Mouse (Mus musculus): ENCODE measurements around the gene Gm12394. TPM values are rescaled to one million over a fixed set of nuclear protein-coding genes. Genes with fewer than 3 reads are reported as not detected.

The Gm12394 gene
- polyA plus RNA-seq, 1 experiment from 2014 or later = 0.10 TPM

DNA sequence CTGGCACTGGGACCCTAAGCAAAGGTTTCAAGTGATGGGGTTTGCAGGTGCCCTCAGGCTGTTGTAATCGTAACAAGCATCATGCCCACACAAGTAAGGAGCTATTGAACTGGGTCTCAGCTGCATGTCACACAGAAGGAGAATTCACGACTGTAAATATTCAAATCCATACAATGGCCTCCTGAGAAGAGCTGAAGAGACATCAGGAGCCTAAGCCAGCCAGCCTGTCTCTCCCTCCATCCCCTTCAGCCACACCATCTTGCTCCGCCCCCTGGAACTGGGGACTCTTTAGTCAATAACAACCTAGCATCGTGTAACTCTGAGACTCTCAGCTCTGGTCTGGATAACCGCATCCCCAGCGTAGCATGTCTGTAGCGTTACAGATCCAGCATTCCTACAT lies 34.6 kb upstream of the Gm12394 start:
- 69% methylated on average over 7 of the region's 7 CpGs for WGBS
- Histone ChIP-seq H3K9ac (ENCODE audit: low read length) (no peak overlapping the region), H3K36me3 (ENCODE audit: control insufficient read depth, insufficient read depth, low read length) (no peaks in the 10 kb centered on the region), H3K27ac (ENCODE audit: low read depth, low read length) (no peak overlapping the region), H3K4me3 (ENCODE audit: low read depth, low read length) (no peak overlapping the region), H3K27me3 (replicated peaks; ENCODE audit: control insufficient read depth, insufficient read depth, low read length) (no peaks in the 10 kb centered on the region), H3K4me1 (ENCODE audit: control insufficient read depth, insufficient read depth, low read length) (peaks cover 5% of the 10 kb centered on the region; the same call in 1 of the 2 replicates), H3K4me2 (ENCODE audit: low read length) (no peak overlapping the region), H3K9me3 (replicated peaks; ENCODE audit: control insufficient read depth, low read length) (no peaks in the 10 kb centered on the region)
- ATAC-seq = no peak
- no peak for DNase-seq (ENCODE audit: low spot score)

DNA sequence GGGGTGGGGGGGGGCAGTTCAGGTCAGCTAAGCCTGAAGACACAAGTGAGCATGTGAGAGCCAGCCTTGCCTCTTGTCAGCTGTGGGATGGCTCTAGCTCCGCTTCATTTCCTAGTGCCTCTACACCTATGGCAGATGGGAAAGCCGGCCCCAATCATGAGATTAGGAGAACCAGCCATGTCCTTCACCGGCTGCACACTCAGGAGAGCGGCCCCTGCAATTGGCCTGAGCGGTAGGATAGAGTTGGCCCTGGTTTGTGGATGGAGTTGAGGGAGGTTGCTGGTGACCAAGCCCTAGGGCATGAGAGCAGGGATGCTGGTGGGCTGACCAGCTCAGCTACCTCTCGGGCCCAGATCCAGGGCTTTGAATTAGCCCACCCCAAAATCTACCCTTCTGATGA lies 32.2 kb upstream of the Gm12394 start:
- no peak overlapping the region for H3K9ac ChIP-seq (ENCODE audit: low read length)
- ATAC-seq (no peak), DNase-seq (ENCODE audit: low spot score) (no peak)
- no peaks in the 10 kb centered on the region for H3K27me3 ChIP-seq (replicated peaks; ENCODE audit: control insufficient read depth, insufficient read depth, low read length)
- 94% methylated on average over 6 of the region's 6 CpGs for WGBS
- no peaks in the 10 kb centered on the region for H3K9me3 ChIP-seq (replicated peaks; ENCODE audit: control insufficient read depth, low read length)
- no peak overlapping the region for H3K4me2 ChIP-seq (ENCODE audit: low read length)
- no peaks in the 10 kb centered on the region for H3K4me1 ChIP-seq (ENCODE audit: control insufficient read depth, insufficient read depth, low read length)
- no peaks in the 10 kb centered on the region for H3K36me3 ChIP-seq (ENCODE audit: control insufficient read depth, insufficient read depth, low read length)
- no peak overlapping the region for H3K27ac ChIP-seq (ENCODE audit: low read depth, low read length)
- H3K4me3 ChIP-seq (ENCODE audit: low read depth, low read length) = no peak overlapping the region

DNA sequence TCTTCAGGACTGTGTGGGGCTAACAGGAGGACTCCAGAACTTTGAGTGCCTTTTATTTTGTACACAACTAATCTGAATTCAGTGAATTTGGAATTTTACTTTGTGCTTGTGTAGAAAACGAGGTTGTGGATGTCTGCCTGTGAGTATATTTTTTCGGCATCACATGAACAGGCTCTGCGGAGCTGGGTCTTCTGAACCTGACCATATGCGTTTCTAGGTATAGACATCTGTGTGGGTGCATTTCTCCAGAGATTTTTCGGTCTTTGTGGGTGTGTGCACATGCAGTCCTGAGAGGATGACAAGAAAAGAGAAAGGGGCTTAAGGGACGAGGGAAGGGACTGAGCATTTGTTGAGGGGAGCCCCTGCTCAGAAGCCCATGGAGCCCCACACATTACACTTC lies 30.4 kb upstream of the Gm12394 start:
- Histone ChIP-seq H3K27ac (ENCODE audit: low read depth, low read length) (no peak overlapping the region), H3K4me3 (ENCODE audit: low read depth, low read length) (no peak overlapping the region), H3K4me1 (ENCODE audit: control insufficient read depth, insufficient read depth, low read length) (no peaks in the 10 kb centered on the region), H3K9me3 (replicated peaks; ENCODE audit: control insufficient read depth, low read length) (no peaks in the 10 kb centered on the region), H3K9ac (ENCODE audit: low read length) (no peak overlapping the region), H3K36me3 (ENCODE audit: control insufficient read depth, insufficient read depth, low read length) (no peaks in the 10 kb centered on the region), H3K4me2 (ENCODE audit: low read length) (no peak overlapping the region), H3K27me3 (replicated peaks; ENCODE audit: control insufficient read depth, insufficient read depth, low read length) (no peaks in the 10 kb centered on the region)
- no peak for ATAC-seq
- 91% methylated on average over 6 of the region's 6 CpGs for WGBS
- DNase-seq (ENCODE audit: low spot score) = no peak

DNA sequence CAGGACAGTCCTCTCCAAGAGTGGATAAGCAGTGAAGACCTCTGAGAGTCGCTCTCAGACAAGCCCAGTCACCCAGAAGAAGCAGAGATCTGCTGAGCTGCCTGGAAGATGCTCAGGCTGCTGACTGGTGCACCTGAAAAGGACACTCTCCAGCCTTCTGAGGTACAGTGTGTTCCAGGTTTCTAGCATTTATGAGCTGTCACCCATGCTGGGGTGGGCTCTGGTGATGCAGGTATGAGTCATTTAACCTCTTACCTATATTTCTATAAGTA lies 24.0 kb upstream of the Gm12394 start:
- DNase-seq (ENCODE audit: low spot score) = no peak
- no peaks in the 10 kb centered on the region for H3K27me3 ChIP-seq (replicated peaks; ENCODE audit: control insufficient read depth, insufficient read depth, low read length)
- no peak overlapping the region for H3K27ac ChIP-seq (ENCODE audit: low read depth, low read length)
- WGBS = 15% methylated on average over 1 of the region's 1 CpGs
- no peak overlapping the region for H3K4me2 ChIP-seq (ENCODE audit: low read length)
- H3K36me3 ChIP-seq (ENCODE audit: control insufficient read depth, insufficient read depth, low read length) = no peaks in the 10 kb centered on the region
- ATAC-seq = no peak
- H3K9ac ChIP-seq (ENCODE audit: low read length) = no peak overlapping the region
- H3K9me3 ChIP-seq (replicated peaks; ENCODE audit: control insufficient read depth, low read length) = no peaks in the 10 kb centered on the region
- no peak overlapping the region for H3K4me3 ChIP-seq (ENCODE audit: low read depth, low read length)
- no peaks in the 10 kb centered on the region for H3K4me1 ChIP-seq (ENCODE audit: control insufficient read depth, insufficient read depth, low read length)

DNA sequence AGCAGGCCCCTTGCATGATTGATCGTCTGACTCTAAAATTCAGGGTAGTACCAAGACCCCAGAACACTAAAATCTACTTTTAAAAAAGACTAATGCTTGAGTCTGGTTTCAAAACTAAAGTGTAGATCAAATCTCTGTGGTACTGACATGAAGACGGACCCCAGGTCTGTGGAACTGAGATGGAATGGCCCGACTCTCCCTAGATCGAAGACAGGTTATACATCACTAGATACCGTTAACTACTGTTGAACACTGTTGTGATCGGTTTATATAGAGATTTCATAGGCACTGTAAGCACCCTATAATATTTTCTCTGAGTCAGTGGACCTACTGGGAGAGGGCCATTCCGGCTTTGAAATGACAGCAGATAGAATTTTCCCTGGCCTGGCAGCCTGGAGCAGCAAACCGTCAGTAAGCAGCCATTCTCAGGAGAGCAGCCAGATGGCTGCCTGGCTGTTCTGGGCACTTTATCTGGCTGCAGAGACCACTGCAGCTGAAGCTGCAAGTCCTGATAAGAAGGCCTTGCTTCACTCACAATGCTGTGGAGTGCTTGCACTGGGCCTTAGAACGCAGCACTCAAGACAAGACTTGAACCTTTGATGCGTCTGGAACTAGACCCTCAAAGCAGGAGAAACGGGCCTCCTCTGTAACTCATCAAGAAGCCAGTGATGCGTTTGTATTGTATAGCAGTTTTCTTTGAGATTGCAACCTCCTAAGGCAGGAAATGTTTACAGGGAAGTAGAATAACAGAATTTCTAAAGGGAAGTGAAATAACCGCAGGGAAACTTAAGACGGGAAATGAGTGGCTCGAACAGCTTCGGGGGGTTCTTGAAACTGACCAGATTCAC lies 23.5 kb upstream of the Gm12394 start:
- 88% methylated on average over 16 of the region's 16 CpGs for WGBS
- no peaks in the 10 kb centered on the region for H3K36me3 ChIP-seq (ENCODE audit: control insufficient read depth, insufficient read depth, low read length)
- H3K9me3 ChIP-seq (replicated peaks; ENCODE audit: control insufficient read depth, low read length) = no peaks in the 10 kb centered on the region
- no peak for ATAC-seq
- no peak for DNase-seq (ENCODE audit: low spot score)
- no peak overlapping the region for H3K4me2 ChIP-seq (ENCODE audit: low read length)
- H3K4me3 ChIP-seq (ENCODE audit: low read depth, low read length) = no peak overlapping the region
- H3K4me1 ChIP-seq (ENCODE audit: control insufficient read depth, insufficient read depth, low read length) = no peaks in the 10 kb centered on the region
- no peaks in the 10 kb centered on the region for H3K27me3 ChIP-seq (replicated peaks; ENCODE audit: control insufficient read depth, insufficient read depth, low read length)
- no peak overlapping the region for H3K27ac ChIP-seq (ENCODE audit: low read depth, low read length)
- no peak overlapping the region for H3K9ac ChIP-seq (ENCODE audit: low read length)

DNA sequence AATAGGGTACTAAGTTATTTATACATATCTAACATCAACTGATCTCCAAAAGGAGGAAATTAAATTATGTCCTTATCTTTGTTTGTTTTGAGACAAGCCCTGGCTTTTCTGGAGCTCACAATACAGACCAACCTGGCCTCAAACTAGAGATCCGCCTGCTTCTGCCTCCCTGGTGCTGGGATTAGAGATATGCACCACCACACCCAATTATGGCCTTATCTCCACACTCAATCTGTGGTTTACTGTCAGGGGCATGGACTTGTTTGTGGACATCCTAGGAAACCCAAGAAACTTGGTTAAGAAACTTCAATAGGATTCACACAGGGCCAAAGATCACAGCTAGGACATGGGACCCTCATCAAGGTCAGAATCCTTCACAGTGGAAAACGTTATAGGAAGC lies 21.1 kb upstream of the Gm12394 start:
- Histone ChIP-seq H3K9ac (ENCODE audit: low read length) (no peak overlapping the region), H3K4me3 (ENCODE audit: low read depth, low read length) (no peak overlapping the region), H3K27ac (ENCODE audit: low read depth, low read length) (no peak overlapping the region), H3K27me3 (replicated peaks; ENCODE audit: control insufficient read depth, insufficient read depth, low read length) (no peaks in the 10 kb centered on the region), H3K9me3 (replicated peaks; ENCODE audit: control insufficient read depth, low read length) (no peaks in the 10 kb centered on the region), H3K4me2 (ENCODE audit: low read length) (no peak overlapping the region), H3K4me1 (ENCODE audit: control insufficient read depth, insufficient read depth, low read length) (no peaks in the 10 kb centered on the region), H3K36me3 (ENCODE audit: control insufficient read depth, insufficient read depth, low read length) (no peaks in the 10 kb centered on the region)
- DNase-seq (ENCODE audit: low spot score) = no peak
- WGBS = 86% methylated on average over 2 of the region's 2 CpGs
- ATAC-seq = no peak

DNA sequence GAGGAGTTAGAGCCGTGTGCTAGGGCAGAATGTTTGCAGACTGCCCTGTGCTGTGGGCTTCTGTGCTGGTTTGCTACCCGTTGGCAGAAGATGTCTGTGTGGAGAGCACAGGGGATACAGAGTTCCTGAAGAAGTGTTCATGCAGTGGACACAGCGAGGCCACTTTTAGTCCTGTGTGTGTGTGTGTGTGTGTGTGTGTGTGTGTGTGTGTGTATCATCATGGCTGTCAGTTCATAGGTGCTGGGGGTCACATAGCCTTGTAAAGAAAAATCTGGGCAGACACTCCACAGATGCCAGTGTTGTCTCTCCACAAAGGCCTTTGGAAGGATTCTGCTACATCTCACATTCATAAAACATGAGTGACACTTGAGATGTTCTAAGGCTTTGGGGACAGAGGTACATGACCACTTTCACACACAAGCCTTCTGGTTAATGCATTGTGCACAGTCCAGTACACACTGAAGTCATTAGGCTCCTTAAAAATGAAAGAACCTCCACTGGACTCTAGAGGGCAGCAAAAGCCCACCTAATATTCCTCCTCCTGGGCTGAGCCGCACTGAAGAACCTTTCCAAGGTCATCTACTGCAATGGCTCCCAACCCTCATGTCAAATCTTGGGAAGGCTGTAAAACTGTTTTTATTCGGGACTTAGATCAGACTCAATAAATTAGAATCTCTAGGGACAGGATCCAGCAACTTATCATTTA lies 20.2 kb upstream of the Gm12394 start:
- Histone ChIP-seq H3K4me3 (ENCODE audit: low read depth, low read length) (no peak overlapping the region), H3K9ac (ENCODE audit: low read length) (no peak overlapping the region), H3K27ac (ENCODE audit: low read depth, low read length) (no peak overlapping the region), H3K27me3 (replicated peaks; ENCODE audit: control insufficient read depth, insufficient read depth, low read length) (no peaks in the 10 kb centered on the region), H3K4me2 (ENCODE audit: low read length) (no peak overlapping the region), H3K36me3 (ENCODE audit: control insufficient read depth, insufficient read depth, low read length) (no peaks in the 10 kb centered on the region), H3K9me3 (replicated peaks; ENCODE audit: control insufficient read depth, low read length) (no peaks in the 10 kb centered on the region), H3K4me1 (ENCODE audit: control insufficient read depth, insufficient read depth, low read length) (no peaks in the 10 kb centered on the region)
- 36% methylated on average over 5 of the region's 5 CpGs for WGBS
- ATAC-seq (peak; percentile 95), DNase-seq (ENCODE audit: low spot score) (peak; percentile 88)

DNA sequence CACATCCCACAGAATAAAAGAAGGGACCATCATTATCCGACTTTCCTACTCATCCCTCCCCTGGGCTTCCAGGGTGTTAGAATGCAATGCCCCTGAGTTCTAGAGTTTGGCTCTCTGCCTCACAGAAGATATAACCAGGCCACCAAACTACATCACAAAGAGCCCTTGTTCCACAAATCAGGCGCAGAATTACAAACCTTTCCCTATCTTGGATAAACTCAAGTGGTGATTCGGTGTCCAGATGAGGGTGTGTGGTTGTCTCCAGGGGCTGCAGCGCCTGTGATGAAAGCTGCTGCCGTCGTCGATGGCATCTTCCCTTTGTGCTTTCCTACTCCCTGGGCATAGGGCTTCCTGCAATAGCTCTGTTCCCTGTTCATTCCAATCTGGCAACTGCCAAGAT lies 17.6 kb upstream of the Gm12394 start, which contains the start of gene Fam205c:
Gene Fam205c (minus strand): TSS at position 101 of the 400 bp plus-strand sequence.
- Histone ChIP-seq H3K27me3 (replicated peaks; ENCODE audit: control insufficient read depth, insufficient read depth, low read length) (no peaks in the 10 kb centered on the region), H3K36me3 (ENCODE audit: control insufficient read depth, insufficient read depth, low read length) (no peaks in the 10 kb centered on the region), H3K4me1 (ENCODE audit: control insufficient read depth, insufficient read depth, low read length) (no peaks in the 10 kb centered on the region), H3K9ac (ENCODE audit: low read length) (no peak within 1 kb of the TSS), H3K4me2 (ENCODE audit: low read length) (no peak within 1 kb of the TSS), H3K27ac (ENCODE audit: low read depth, low read length) (no peak within 1 kb of the TSS), H3K9me3 (replicated peaks; ENCODE audit: control insufficient read depth, low read length) (no peaks in the 10 kb centered on the region), H3K4me3 (ENCODE audit: low read depth, low read length) (no peak within 1 kb of the TSS)
- ATAC-seq = no peak
- 87% methylated on average over 7 of the region's 7 CpGs for WGBS
- DNase-seq (ENCODE audit: low spot score) = no peak

DNA sequence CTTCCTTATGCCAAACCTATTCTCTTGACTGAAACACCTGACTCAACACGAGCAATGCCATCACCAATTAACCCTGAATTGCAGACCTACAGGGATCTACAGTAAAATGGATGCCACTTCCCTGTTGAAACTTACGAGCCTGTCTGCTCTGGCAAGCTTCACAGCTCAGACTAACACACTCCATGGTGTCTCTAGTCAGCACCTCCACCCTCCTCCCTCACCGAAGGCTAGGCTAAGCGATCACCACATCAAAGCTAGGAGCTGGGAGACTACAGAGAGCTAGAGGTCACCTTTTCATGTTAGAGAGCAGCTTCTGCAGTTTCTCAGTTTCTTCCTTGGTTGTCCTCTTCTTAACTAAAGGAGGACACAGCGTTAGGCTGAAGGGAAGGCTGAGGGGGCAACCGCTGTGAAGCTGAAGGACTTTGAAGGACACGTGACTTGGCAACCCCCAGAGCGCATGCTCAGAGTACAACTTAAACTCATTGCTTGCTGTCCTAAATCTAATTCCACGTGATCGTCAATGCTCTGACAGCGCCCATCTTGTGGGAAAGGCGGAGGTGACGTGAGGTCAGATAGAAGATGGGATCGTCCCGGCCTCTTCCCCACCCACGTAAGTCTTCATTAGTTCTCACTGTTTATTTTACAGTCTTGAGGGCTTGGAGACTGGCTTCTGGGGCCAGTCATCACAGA lies 16.3 kb upstream of the Gm12394 start:
- no peaks in the 10 kb centered on the region for H3K9me3 ChIP-seq (replicated peaks; ENCODE audit: control insufficient read depth, low read length)
- no peak overlapping the region for H3K27ac ChIP-seq (ENCODE audit: low read depth, low read length)

More for the DNA sequence above, 16.3 kb upstream of the Gm12394 start:
- Histone ChIP-seq H3K4me2 (ENCODE audit: low read length) (no peak overlapping the region), H3K4me1 (ENCODE audit: control insufficient read depth, insufficient read depth, low read length) (no peaks in the 10 kb centered on the region), H3K4me3 (ENCODE audit: low read depth, low read length) (no peak overlapping the region), H3K9ac (ENCODE audit: low read length) (no peak overlapping the region), H3K27me3 (replicated peaks; ENCODE audit: control insufficient read depth, insufficient read depth, low read length) (no peaks in the 10 kb centered on the region), H3K36me3 (ENCODE audit: control insufficient read depth, insufficient read depth, low read length) (no peaks in the 10 kb centered on the region)
- WGBS = 88% methylated on average over 16 of the region's 16 CpGs
- no peak for DNase-seq (ENCODE audit: low spot score)
- no peak for ATAC-seq

All from forebrain, embryonic 14.5 days (tissue).